Mouse (Mus musculus) G1E (cell line): ENCODE data around the gene Mcub.

Experiments used
- CTCF ChIP-seq: IDR thresholded peaks from 2 replicates; pipeline ENCODE4 v1.5.1; 2012; ENCODE audit warnings: low read depth, low read length, inconsistent platforms, mixed read lengths
- GATA1 ChIP-seq: IDR thresholded peaks from 2 replicates; pipeline ENCODE4 v1.6.1; 2012; ENCODE audit warnings: borderline replicate concordance, low read length, inconsistent platforms, mixed read lengths
- GATA2 ChIP-seq: IDR thresholded peaks from 2 replicates; pipeline ENCODE4 v1.6.1; 2012; ENCODE audit warnings: low read depth, low read length, inconsistent platforms, borderline replicate concordance
- TAL1 ChIP-seq: conservative IDR thresholded peaks from 2 replicates; pipeline ENCODE4 v1.6.1; 2012; ENCODE audit warnings: low read depth, low read length, inconsistent platforms, mixed read lengths

DNA sequence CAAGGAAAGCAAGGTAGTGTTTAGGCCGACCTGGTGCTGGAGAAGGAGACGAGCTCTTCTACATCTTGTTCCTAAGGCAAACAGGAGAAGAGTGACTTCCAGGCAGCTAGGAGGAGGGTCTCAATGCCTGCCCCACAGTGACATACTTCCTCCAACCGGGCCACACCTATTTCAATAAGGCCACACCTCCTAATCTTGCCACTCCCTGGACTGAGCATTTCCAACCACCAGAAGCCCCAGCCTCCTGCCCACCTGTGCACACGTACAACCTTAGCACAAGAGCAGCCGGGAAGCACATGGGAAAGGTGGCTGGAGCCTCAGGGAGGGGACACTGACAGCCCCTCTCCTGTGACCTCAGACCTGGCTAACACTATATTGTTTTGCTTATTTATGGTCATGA, 78.0 kb downstream of the Mcub start:
- TF ChIP-seq CTCF (no peak), TAL1 (no peak), GATA2 (no peak), GATA1 (no peak)
